8 mouse cellular contexts compared by ENCODE assay signal in the genomic region with DNA sequence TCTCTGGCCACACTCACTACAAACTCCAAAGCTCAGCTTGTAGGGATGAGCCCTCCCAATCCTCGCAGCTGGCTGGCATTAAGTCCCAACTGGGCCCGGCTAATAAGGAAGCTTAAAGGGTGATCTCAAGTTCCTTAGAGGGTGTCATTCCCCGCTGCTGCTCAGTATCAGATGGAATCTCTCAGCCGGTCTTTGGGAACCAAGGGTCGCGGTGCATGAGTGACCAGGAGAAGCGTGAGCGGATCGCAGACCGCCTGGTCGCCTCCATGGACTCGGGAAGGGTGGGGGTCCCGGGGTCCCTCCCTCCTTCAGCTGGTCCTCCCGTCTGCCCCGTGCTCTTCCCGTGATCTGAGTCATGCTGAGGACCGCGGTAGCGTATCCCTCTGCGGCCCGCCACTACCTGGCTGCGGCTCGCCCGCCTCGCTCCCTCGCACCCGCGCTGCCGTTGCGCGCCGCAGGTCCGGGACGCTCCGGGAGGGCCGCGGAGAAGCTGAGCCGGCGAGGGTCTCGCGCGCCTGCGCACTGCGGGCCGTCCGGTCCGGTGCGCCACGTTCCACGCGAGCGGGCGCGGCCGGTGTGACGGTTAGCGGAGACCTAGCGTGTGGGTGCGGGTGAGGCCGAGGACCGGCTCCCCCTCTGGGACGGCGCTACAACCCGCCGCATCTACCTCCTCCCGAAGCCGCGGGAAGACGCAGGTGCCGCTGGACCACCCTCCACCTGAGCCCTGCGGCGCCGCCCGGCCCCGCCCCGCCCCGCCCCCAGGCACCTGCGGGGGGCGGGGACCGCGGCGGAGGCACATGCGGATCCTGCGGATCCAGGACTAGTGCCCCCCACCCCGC. TPM values are rescaled to one million over a fixed set of nuclear protein-coding genes. Genes with fewer than 3 reads are reported as not detected.
A peak's percentile ranks its signal among the peaks of the same experiment; 100 is the strongest.
DNase-seq lines count a peak whose midpoint lies in the region; ATAC-seq and TF ChIP-seq lines count a peak whose summit lies in the region.

A gene (minus strand): TSS at position 754 of the 839 bp plus-strand sequence.

- H3K4me2 ChIP-seq in intestine, embryonic 15.5 days (replicated peaks): peak within 1 kb of the TSS; percentile 98
- H3K4me2 ChIP-seq in limb, embryonic 14.5 days (replicated peaks; ENCODE audit: low read depth, low read length, severe bottlenecking): peak within 1 kb of the TSS; percentile 98

- peak within 1 kb of the TSS; percentile 73 for H3K27ac ChIP-seq in heart, embryonic 10.5 days
- no peak within 1 kb of the TSS for H3K27ac ChIP-seq in bone marrow, adult 2 months (ENCODE audit: control insufficient read depth, insufficient read depth, low read depth, low read length, poor library complexity)
- peak within 1 kb of the TSS; percentile 69 for H3K27ac ChIP-seq in forebrain, embryonic 10.5 days
- H3K27ac ChIP-seq in intestine, embryonic 15.5 days: no peak within 1 kb of the TSS
- no peak within 1 kb of the TSS for H3K27ac ChIP-seq in limb, embryonic 14.5 days (replicated peaks; ENCODE audit: low read depth, low read length)

- peaks cover 79% of the 10 kb centered on the region for H3K27me3 ChIP-seq in heart, embryonic 10.5 days (ENCODE audit: insufficient read depth, poor library complexity, severe bottlenecking)
- H3K27me3 ChIP-seq in forebrain, embryonic 10.5 days (ENCODE audit: poor library complexity, severe bottlenecking): peaks cover 64% of the 10 kb centered on the region
- peaks cover 25% of the 10 kb centered on the region for H3K27me3 ChIP-seq in intestine, embryonic 15.5 days (replicated peaks)
- H3K27me3 ChIP-seq in limb, embryonic 14.5 days (ENCODE audit: control insufficient read depth, insufficient read depth, low read length): peaks cover 36% of the 10 kb centered on the region

- intact Hi-C loops in heart, postnatal 36 days (cut with DNase I): no loop called here

- peak within 1 kb of the TSS; percentile 49 for H3K9ac ChIP-seq in intestine, embryonic 15.5 days
- H3K9ac ChIP-seq in limb, embryonic 14.5 days (ENCODE audit: low read depth, low read length, severe bottlenecking): peak within 1 kb of the TSS; percentile 50

- TF ChIP-seq POLR2A in bone marrow, adult 2 months (IDR thresholded peaks at IDR 0.05; ENCODE audit: borderline replicate concordance, control insufficient read depth, low read depth, low read length): no peak
- TF ChIP-seq POLR2A in limb, embryonic 14.5 days (IDR thresholded peaks at IDR 0.05; ENCODE audit: borderline replicate concordance, extremely low read depth, insufficient read depth, insufficient read length): no peak

- TF ChIP-seq CTCF in bone marrow, adult 2 months (IDR thresholded peaks at IDR 0.05; ENCODE audit: control insufficient read depth, insufficient read depth, low read length): no peak

- DNase-seq in heart, embryonic 10.5 days (ENCODE audit: low spot score): no peak
- no peak for DNase-seq in heart, postnatal 36 days
- DNase-seq in forebrain, embryonic 10.5 days (ENCODE audit: extremely low spot score, low spot score): peak; percentile 24
- peak; percentile 11 for DNase-seq in limb, embryonic 14.5 days (ENCODE audit: low spot score)
- DNase-seq in neural tube, embryonic 10.5 days (ENCODE audit: extremely low spot score, low spot score): peak; percentile 60
- DNase-seq in thymus, postnatal 10 days (ENCODE audit: low spot score in 2 of 2): peak; percentile 52 to 56

- ATAC-seq in intestine, embryonic 15.5 days: peak; percentile 85
- ATAC-seq in limb, embryonic 14.5 days (ENCODE audit: low FRiP score, low read depth): peak; percentile 34; the same call in 1 of the 2 replicates

- WGBS in heart, embryonic 10.5 days: under 1% methylated on average over 81 of the region's 85 CpGs
- WGBS in bone marrow, adult 2 months: 3% methylated on average over 85 of the region's 85 CpGs
- WGBS in forebrain, embryonic 10.5 days: under 1% methylated on average over 85 of the region's 85 CpGs
- under 1% methylated on average over 76 of the region's 85 CpGs for WGBS in intestine, embryonic 15.5 days
- under 1% methylated on average over 49 of the region's 85 CpGs for WGBS in limb, embryonic 14.5 days

- H3K36me3 ChIP-seq in heart, embryonic 10.5 days: no peaks in the 10 kb centered on the region
- no peaks in the 10 kb centered on the region for H3K36me3 ChIP-seq in forebrain, embryonic 10.5 days (replicated peaks)
- no peaks in the 10 kb centered on the region for H3K36me3 ChIP-seq in intestine, embryonic 15.5 days
- no peaks in the 10 kb centered on the region for H3K36me3 ChIP-seq in limb, embryonic 14.5 days (ENCODE audit: control insufficient read depth, insufficient read depth, low read length)

- H3K4me3 ChIP-seq in heart, embryonic 10.5 days: peak within 1 kb of the TSS; percentile 73
- H3K4me3 ChIP-seq in bone marrow, adult 2 months (replicated peaks; ENCODE audit: control insufficient read depth, low read depth, low read length): peak within 1 kb of the TSS; percentile 14
- H3K4me3 ChIP-seq in forebrain, embryonic 10.5 days: peak within 1 kb of the TSS; percentile 84
- H3K4me3 ChIP-seq in intestine, embryonic 15.5 days (replicated peaks): peak within 1 kb of the TSS; percentile 62
- H3K4me3 ChIP-seq in limb, embryonic 14.5 days (replicated peaks; ENCODE audit: low read length): peak within 1 kb of the TSS; percentile 61

- no peaks in the 10 kb centered on the region for H3K9me3 ChIP-seq in heart, embryonic 10.5 days
- 0 out of 2 replicates have a peak, but pooled peaks cover 4% of the 10 kb centered on the region for H3K9me3 ChIP-seq in forebrain, embryonic 10.5 days
- H3K9me3 ChIP-seq in intestine, embryonic 15.5 days: no peaks in the 10 kb centered on the region
- H3K9me3 ChIP-seq in limb, embryonic 14.5 days (ENCODE audit: control insufficient read depth, low read length): peaks cover 8% of the 10 kb centered on the region; the same call in 1 of the 2 replicates

- H3K4me1 ChIP-seq in heart, embryonic 10.5 days: peaks cover 8% of the 10 kb centered on the region; the same call in 1 of the 2 replicates
- no peaks in the 10 kb centered on the region for H3K4me1 ChIP-seq in bone marrow, adult 2 months (ENCODE audit: control insufficient read depth, insufficient read depth, low read length)
- peaks cover 14% of the 10 kb centered on the region for H3K4me1 ChIP-seq in forebrain, embryonic 10.5 days
- H3K4me1 ChIP-seq in intestine, embryonic 15.5 days (replicated peaks): 0 out of 2 replicates have a peak, but pooled peaks cover 8% of the 10 kb centered on the region
- no peaks in the 10 kb centered on the region for H3K4me1 ChIP-seq in limb, embryonic 14.5 days (ENCODE audit: control insufficient read depth, insufficient read depth, low read length)

RNA-seq across cellular contexts. Expression of the gene that starts here (rescaled TPM):
- polyA plus RNA-seq in heart, embryonic 10.5 days (2016; fragmentation: Nextera tagmentation; extraction: Ambion mirVana): 0.18 and 0.21 TPM in 2 replicates
- total RNA-seq in heart, postnatal 36 days (2021): not detected
- polyA plus RNA-seq in bone marrow, adult 2 months (2011; ENCODE audit: insufficient read depth, insufficient read length, low replicate concordance, missing spikeins): not detected in 2 replicates
- polyA plus RNA-seq in forebrain, embryonic 10.5 days (2016; fragmentation: Nextera tagmentation; extraction: Ambion mirVana): 0.04 and 0.09 TPM in 2 replicates
- polyA plus RNA-seq in intestine, embryonic 15.5 days (2015; fragmentation: Nextera tagmentation; extraction: Ambion mirVana): 0.70 and 0.74 TPM in 2 replicates
- polyA plus RNA-seq in limb, embryonic 14.5 days (2012; rRNA removed): 0.20 and 0.22 TPM in 2 replicates
- 0.12 and 0.36 TPM in 2 replicates for polyA plus RNA-seq in limb, embryonic 14.5 days (2014; fragmentation: Nextera tagmentation; extraction: Ambion mirVana)

Comparison
In these comparisons a context has a peak if more than half of its experiments do, and no peak if none do; other contexts are left out.
1. Peak in DNase-seq, H3K4me3 ChIP-seq and H3K27ac ChIP-seq in forebrain, embryonic 10.5 days; RNA of the gene not detected or under 1 TPM.
2. Peak in ATAC-seq, H3K4me3 ChIP-seq, H3K9ac ChIP-seq and H3K4me2 ChIP-seq in intestine, embryonic 15.5 days; RNA of the gene not detected or under 1 TPM.
3. Peak in DNase-seq, ATAC-seq, H3K4me3 ChIP-seq, H3K9ac ChIP-seq and H3K4me2 ChIP-seq in limb, embryonic 14.5 days; RNA of the gene not detected or under 1 TPM.
4. DNase-seq: peak in neural tube, embryonic 10.5 days (single experiment) and thymus, postnatal 10 days (2 of 2); none in heart, embryonic 10.5 days (single experiment) and heart, postnatal 36 days (0 of 2).
5. H3K4me3 ChIP-seq: peak in every context shown above with its lines; median percentile 84 in forebrain, embryonic 10.5 days; 73 in heart, embryonic 10.5 days; 62 in intestine, embryonic 15.5 days; 61 in limb, embryonic 14.5 days; 14 in bone marrow, adult 2 months.